Mouse (Mus musculus) embryonic facial prominence, embryonic 12.5 days (tissue): ENCODE data around the gene Taf11. TPM values are rescaled to one million over a fixed set of nuclear protein-coding genes. Genes with fewer than 3 reads are reported as not detected.
A peak's percentile ranks its signal among the peaks of the same experiment; 100 is the strongest.

Experiments used
- ATAC-seq: fragments of 200-750 bp; cut with Nextera tagmentation; 2 replicates; pipeline ENCODE4 v1.8.0; 2017; ENCODE audit not compliant: insufficient number of reproducible peaks, insufficient read depth, low FRiP score, low TSS enrichment
- H3K27ac ChIP-seq: fragments of 300-500 bp; sonication (generic); 2 replicates; pipeline ENCODE4 v1.5.1; 2016; ENCODE audit warnings: mild to moderate bottlenecking
- H3K27me3 ChIP-seq: fragments of 300-500 bp; sonication (generic); 2 replicates; pipeline ENCODE4 v1.6.1; 2016; ENCODE audit warnings: mild to moderate bottlenecking, moderate library complexity
- H3K36me3 ChIP-seq: fragments of 300-500 bp; sonication (generic); 2 replicates; pipeline ENCODE4 v1.6.1; 2016; ENCODE audit warnings: mild to moderate bottlenecking
- H3K4me1 ChIP-seq: fragments of 300-500 bp; sonication (generic); 2 replicates; pipeline ENCODE4 v1.6.1; 2016
- H3K4me2 ChIP-seq: fragments of 300-500 bp; sonication (generic); replicated peaks from 2 replicates; pipeline ENCODE4 v1.6.1; 2016; ENCODE audit warnings: mild to moderate bottlenecking, moderate library complexity
- H3K4me3 ChIP-seq: fragments of 300-500 bp; sonication (generic); 2 replicates; pipeline ENCODE4 v1.5.1; 2016; ENCODE audit warnings: mild to moderate bottlenecking
- H3K9ac ChIP-seq: fragments of 300-500 bp; sonication (generic); 2 replicates; pipeline ENCODE4 v1.6.1; 2016; ENCODE audit warnings: mild to moderate bottlenecking, moderate library complexity
- H3K9me3 ChIP-seq: fragments of 300-500 bp; sonication (generic); 2 replicates; pipeline ENCODE4 v1.6.1; 2016; ENCODE audit warnings: mild to moderate bottlenecking, moderate library complexity
- WGBS: fragments of 180-500 bp; shearing (Covaris S2); methylation state at CpG from one replicate; pipeline ENCODE4 v1.1.7; 2016; 5-methylcytosine and 5-hydroxymethylcytosine counted together
- polyA plus RNA-seq: library from polyadenylated mRNA; unstranded; fragments of >200 nt; fragmentation: Nextera tagmentation; extraction: Ambion mirVana; gene quantifications from 2 replicates; pipeline ENCODE4 v1.2.1, GENCODE M21; 2016

Gene Taf11
- polyA plus RNA-seq, 1 experiment from 2014 or later, result 104 TPM

- Histone ChIP-seq H3K36me3 (no peaks in the 10 kb centered on the region), H3K27me3 (no peaks in the 10 kb centered on the region), H3K4me1 (peaks cover 13% of the 10 kb centered on the region), H3K9ac (no peak overlapping the region; the same call in 1 of the 2 replicates), H3K4me3 (no peak overlapping the region), H3K27ac (no peak overlapping the region; the same call in 1 of the 2 replicates), H3K9me3 (no peaks in the 10 kb centered on the region), H3K4me2 (no peak overlapping the region)
- ATAC-seq, result no peak
- 86% methylated on average over 5 of the region's 5 CpGs for WGBS
These were observed 29.4 kb upstream of the Taf11 start for GRCm38 (mm10) chr17:27939028-27939427.

- peaks cover 13% of the 10 kb centered on the region for H3K4me1 ChIP-seq
- H3K27me3 ChIP-seq, result no peaks in the 10 kb centered on the region
- H3K9me3 ChIP-seq, result no peaks in the 10 kb centered on the region
- H3K36me3 ChIP-seq, result no peaks in the 10 kb centered on the region
- no peak overlapping the region for H3K27ac ChIP-seq
- no peak overlapping the region for H3K4me3 ChIP-seq
- H3K9ac ChIP-seq, result no peak overlapping the region
- H3K4me2 ChIP-seq, result no peak overlapping the region
- ATAC-seq, result no peak
- WGBS, result 71% methylated on average over 12 of the region's 12 CpGs
These were observed 28.6 kb upstream of the Taf11 start for GRCm38 (mm10) chr17:27938121-27938754.

GRCm38 (mm10) chr17:27937054-27937615 lies 27.5 kb upstream of the Taf11 start:
- Histone ChIP-seq H3K4me3 (no peak overlapping the region), H3K9me3 (no peaks in the 10 kb centered on the region), H3K9ac (no peak overlapping the region), H3K4me2 (no peak overlapping the region), H3K27ac (no peak overlapping the region), H3K4me1 (peaks cover 13% of the 10 kb centered on the region), H3K36me3 (no peaks in the 10 kb centered on the region), H3K27me3 (no peaks in the 10 kb centered on the region)
- WGBS, result 85% methylated on average over 4 of the region's 4 CpGs
- no peak for ATAC-seq

GRCm38 (mm10) chr17:27935091-27935490 lies 25.4 kb upstream of the Taf11 start:
- H3K4me1 ChIP-seq, result peaks cover 13% of the 10 kb centered on the region
- H3K9me3 ChIP-seq, result no peaks in the 10 kb centered on the region
- H3K36me3 ChIP-seq, result no peaks in the 10 kb centered on the region
- H3K27me3 ChIP-seq, result no peaks in the 10 kb centered on the region
- no peak overlapping the region for H3K4me2 ChIP-seq
- H3K9ac ChIP-seq, result no peak overlapping the region
- H3K27ac ChIP-seq, result no peak overlapping the region
- ATAC-seq, result no peak
- 91% methylated on average over 3 of the region's 3 CpGs for WGBS
- no peak overlapping the region for H3K4me3 ChIP-seq

GRCm38 (mm10) chr17:27934136-27934910 lies 24.7 kb upstream of the Taf11 start:
- 78% methylated on average over 10 of the region's 10 CpGs for WGBS
- no peak for ATAC-seq
- no peak overlapping the region for H3K9ac ChIP-seq
- H3K27ac ChIP-seq, result 0 out of 2 replicates have a peak overlapping the region, but pooled peaks have one; percentile 24
- H3K4me3 ChIP-seq, result no peak overlapping the region
- H3K36me3 ChIP-seq, result no peaks in the 10 kb centered on the region
- no peaks in the 10 kb centered on the region for H3K9me3 ChIP-seq
- H3K27me3 ChIP-seq, result no peaks in the 10 kb centered on the region
- no peak overlapping the region for H3K4me2 ChIP-seq
- H3K4me1 ChIP-seq, result peaks cover 13% of the 10 kb centered on the region

GRCm38 (mm10) chr17:27931826-27932225 lies 22.2 kb upstream of the Taf11 start:
- H3K36me3 ChIP-seq, result no peaks in the 10 kb centered on the region
- no peak overlapping the region for H3K4me2 ChIP-seq
- no peak overlapping the region for H3K4me3 ChIP-seq
- no peaks in the 10 kb centered on the region for H3K4me1 ChIP-seq
- ATAC-seq, result no peak
- 84% methylated on average over 4 of the region's 4 CpGs for WGBS
- H3K9ac ChIP-seq, result no peak overlapping the region
- H3K27me3 ChIP-seq, result no peaks in the 10 kb centered on the region
- no peaks in the 10 kb centered on the region for H3K9me3 ChIP-seq
- H3K27ac ChIP-seq, result no peak overlapping the region

GRCm38 (mm10) chr17:27930291-27930690 lies 20.6 kb upstream of the Taf11 start:
- WGBS, result 90% methylated on average over 5 of the region's 5 CpGs
- H3K4me2 ChIP-seq, result no peak overlapping the region
- H3K4me1 ChIP-seq, result no peaks in the 10 kb centered on the region
- no peak for ATAC-seq
- no peaks in the 10 kb centered on the region for H3K27me3 ChIP-seq
- H3K9me3 ChIP-seq, result no peaks in the 10 kb centered on the region
- H3K9ac ChIP-seq, result no peak overlapping the region
- H3K27ac ChIP-seq, result no peak overlapping the region
- H3K4me3 ChIP-seq, result no peak overlapping the region
- H3K36me3 ChIP-seq, result no peaks in the 10 kb centered on the region

- 83% methylated on average over 7 of the region's 7 CpGs for WGBS
These were observed 15.9 kb upstream of the Taf11 start for GRCm38 (mm10) chr17:27925504-27925903.

GRCm38 (mm10) chr17:27925054-27925453 lies 15.4 kb upstream of the Taf11 start:
- H3K36me3 ChIP-seq, result no peaks in the 10 kb centered on the region
- no peak for ATAC-seq
- 87% methylated on average over 4 of the region's 4 CpGs for WGBS

More at GRCm38 (mm10) chr17:27925504-27925903, 15.9 kb upstream of the Taf11 start:
- Histone ChIP-seq H3K9me3 (no peaks in the 10 kb centered on the region), H3K4me2 (no peak overlapping the region), H3K27me3 (no peaks in the 10 kb centered on the region), H3K4me3 (no peak overlapping the region), H3K9ac (no peak overlapping the region), H3K4me1 (no peaks in the 10 kb centered on the region), H3K27ac (no peak overlapping the region), H3K36me3 (no peaks in the 10 kb centered on the region)
- ATAC-seq, result no peak

GRCm38 (mm10) chr17:27922174-27922712 lies 12.6 kb upstream of the Taf11 start:
- Histone ChIP-seq H3K27ac (no peak overlapping the region), H3K27me3 (no peaks in the 10 kb centered on the region), H3K4me1 (no peaks in the 10 kb centered on the region; the same call in 1 of the 2 replicates), H3K4me3 (no peak overlapping the region), H3K9ac (no peak overlapping the region), H3K36me3 (no peaks in the 10 kb centered on the region), H3K4me2 (no peak overlapping the region), H3K9me3 (no peaks in the 10 kb centered on the region)
- no peak for ATAC-seq
- WGBS, result 89% methylated on average over 11 of the region's 11 CpGs

More at GRCm38 (mm10) chr17:27925054-27925453, 15.4 kb upstream of the Taf11 start:
- Histone ChIP-seq H3K27me3 (no peaks in the 10 kb centered on the region), H3K4me3 (no peak overlapping the region), H3K4me2 (no peak overlapping the region), H3K4me1 (no peaks in the 10 kb centered on the region), H3K27ac (no peak overlapping the region), H3K9me3 (no peaks in the 10 kb centered on the region), H3K9ac (no peak overlapping the region)

- H3K36me3 ChIP-seq, result no peaks in the 10 kb centered on the region
- H3K4me2 ChIP-seq, result no peak overlapping the region
- no peak for ATAC-seq
- no peak overlapping the region for H3K9ac ChIP-seq
- peaks cover 3% of the 10 kb centered on the region; the same call in 1 of the 2 replicates for H3K4me1 ChIP-seq
- no peak overlapping the region for H3K27ac ChIP-seq
- 89% methylated on average over 4 of the region's 4 CpGs for WGBS
- H3K27me3 ChIP-seq, result no peaks in the 10 kb centered on the region
- no peak overlapping the region for H3K4me3 ChIP-seq
- H3K9me3 ChIP-seq, result no peaks in the 10 kb centered on the region
These were observed 11.0 kb upstream of the Taf11 start for GRCm38 (mm10) chr17:27920676-27921075.
